In the genomic region with DNA sequence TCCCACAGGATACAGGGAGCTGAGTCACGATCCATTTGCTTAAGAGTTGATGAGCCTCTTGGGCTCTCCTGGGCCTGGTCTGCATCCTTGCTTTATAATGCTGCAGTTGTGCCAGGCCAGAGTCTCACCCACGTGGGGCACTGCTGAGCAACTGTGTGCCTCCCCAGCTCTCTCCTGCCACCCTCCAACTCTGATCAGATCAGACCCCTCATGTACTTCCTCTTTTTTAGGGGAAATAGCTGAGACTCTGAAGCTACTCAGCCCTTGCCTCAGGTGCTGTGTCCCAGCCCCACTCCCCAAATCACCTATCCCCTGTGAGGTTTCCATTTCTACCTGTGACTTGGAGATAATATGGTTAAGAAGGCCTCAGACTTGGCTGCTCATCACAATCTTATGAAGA, we compare ENCODE assay signal across 21 mouse cellular contexts. TPM values are rescaled to one million over a fixed set of nuclear protein-coding genes. Genes with fewer than 3 reads are reported as not detected.
DNase-seq lines count a peak whose midpoint lies in the region; ATAC-seq and TF ChIP-seq lines count a peak whose summit lies in the region.
"Had no signal": no experiment of that assay in that cellular context is flagged by ENCODE, and none has a peak within 500 bp of the region (broad histone marks: within the 10 kb centered on the region; RNA-seq: fewer than 3 reads in every experiment).

No protein-coding gene starts in this region.

- H3K9me3 ChIP-seq in CH12.LX (replicated peaks; ENCODE audit: low read length): no peaks in the 10 kb centered on the region
- no peaks in the 10 kb centered on the region for H3K9me3 ChIP-seq in limb, embryonic 10.5 days (replicated peaks)
- H3K9me3 ChIP-seq: forebrain, embryonic 12.5 days; stomach, embryonic 15.5 days had no signal

- in situ Hi-C loops in CH12.LX (cut with MboI; ENCODE audit: low pct_ligation_motif_present, low pct_unique_long_range_greater_than_20kb, low sequenced_read_pairs): loop anchor here (25.0 kb wide), 1 partner anchor 247 kb away; the partner anchor contains the start of gene Foxi1

- peak; percentile 19 for TF ChIP-seq RAD21 in CH12.LX (IDR thresholded peaks at IDR 0.05; ENCODE audit: low read depth, low read length)

- dilution Hi-C loops in CH12.LX (cut with MboI; ENCODE audit: extremely low pct_ligation_motif_present, extremely low pct_unique_long_range_greater_than_20kb, low sequenced_read_pairs): no loop called here

- ATAC-seq in hematopoietic stem cell, adult 5-6 weeks (replicated peaks in 1 of 2; ENCODE audit: insufficient read depth in 1 of 2, low FRiP score in 2 of 2, low TSS enrichment in 1 of 2, low read depth in 1 of 2, poor library complexity in 2 of 2, severe bottlenecking in 2 of 2): peak; percentile 84 to 88
- ATAC-seq: hindbrain, embryonic 16.5 days; intestine, postnatal 0 days; midbrain, embryonic 16.5 days had no signal

- H3K79me2 ChIP-seq in CH12.LX (replicated peaks; ENCODE audit: control insufficient read depth, extremely low read depth, insufficient read depth, poor library complexity, severe bottlenecking): no peaks in the 10 kb centered on the region

- H3K9ac ChIP-seq in CH12.LX (ENCODE audit: insufficient read depth, low read depth): no peak overlapping the region
- H3K9ac ChIP-seq: forebrain, embryonic 12.5 days; stomach, embryonic 15.5 days had no signal

- no peaks in the 10 kb centered on the region for H3K27me3 ChIP-seq in CH12.LX (replicated peaks)
- H3K27me3 ChIP-seq in limb, embryonic 10.5 days (ENCODE audit: low read depth, poor library complexity, severe bottlenecking): no peaks in the 10 kb centered on the region
- H3K27me3 ChIP-seq: forebrain, embryonic 12.5 days; stomach, embryonic 15.5 days had no signal

- DNase-seq in 416B (ENCODE audit: low read depth) (peak; percentile 67), CH12.LX (ENCODE audit: extremely low read depth) (peak; percentile 58)
- DNase-seq in thymus, postnatal 0 days (ENCODE audit: low spot score): peak; percentile 57
- no peak for DNase-seq in lung, postnatal 36 days
- DNase-seq in layer of hippocampus, postnatal 36 days: no peak
- DNase-seq in limb, embryonic 10.5 days (ENCODE audit: low spot score): no peak
- DNase-seq: cerebellum, adult 11-12 months; cerebellum, postnatal 25 days; gastrocnemius, postnatal 10 days; heart, postnatal 14 days; kidney, postnatal 10 days; lung, adult 2 months; spleen, adult 18-20 months had no signal

- H3K36me3 ChIP-seq in CH12.LX (replicated peaks in 1 of 2; ENCODE audit: control insufficient read depth in 1 of 2, insufficient read depth in 1 of 2, low read length in 1 of 2): no peaks in the 10 kb centered on the region
- no peaks in the 10 kb centered on the region for H3K36me3 ChIP-seq in limb, embryonic 10.5 days
- H3K36me3 ChIP-seq: forebrain, embryonic 12.5 days; stomach, embryonic 15.5 days had no signal

- H3K27ac ChIP-seq in CH12.LX (ENCODE audit: insufficient read depth, low read depth): no peak overlapping the region
- H3K27ac ChIP-seq in limb, embryonic 10.5 days: no peak overlapping the region
- H3K27ac ChIP-seq: forebrain, embryonic 12.5 days; macrophage; stomach, embryonic 15.5 days had no signal

- H3K4me3 ChIP-seq in CH12.LX (replicated peaks in 1 of 3; ENCODE audit: low read depth in 2 of 3, low read length in 2 of 3, poor library complexity in 1 of 3): no peak overlapping the region
- H3K4me3 ChIP-seq in limb, embryonic 10.5 days: no peak overlapping the region
- H3K4me3 ChIP-seq: forebrain, embryonic 12.5 days; stomach, embryonic 15.5 days had no signal

- no peak for TF ChIP-seq POLR2A in CH12.LX (IDR thresholded peaks at IDR 0.05; ENCODE audit: low read depth, low read length)

- peak in 1 of 2 experiments; percentile 59; a peak in 2 of 4 replicates for TF ChIP-seq CTCF in CH12.LX (conservative IDR thresholded peaks at IDR 0.05 in 1 of 2, IDR thresholded peaks at IDR 0.05 in 1 of 2; ENCODE audit: low read depth in 2 of 2, low read length in 2 of 2)

- H3K4me2 ChIP-seq in CH12.LX (ENCODE audit: insufficient read depth, low read depth, poor library complexity, severe bottlenecking): no peak overlapping the region
- H3K4me2 ChIP-seq: forebrain, embryonic 12.5 days; heart, embryonic 11.5 days; stomach, embryonic 15.5 days had no signal

- WGBS in limb, embryonic 10.5 days: 64% methylated on average over 2 of the region's 2 CpGs

- peaks cover 13 to 50% of the 10 kb centered on the region in 2 experiments for H3K4me1 ChIP-seq in CH12.LX (ENCODE audit: control insufficient read depth in 1 of 2, insufficient read depth in 2 of 2)
- peaks cover 19% of the 10 kb centered on the region for H3K4me1 ChIP-seq in limb, embryonic 10.5 days

- no peak for TF ChIP-seq EP300 in CH12.LX (IDR thresholded peaks at IDR 0.05; ENCODE audit: low read length)

TF ChIP-seq in CH12.LX, 34 proteins besides CTCF, POLR2A, EP300 and RAD21:
- peak; percentile 8; the same call in 1 of the 2 replicates for TF ChIP-seq SMC3 (IDR thresholded peaks at IDR 0.05; ENCODE audit: low read depth, low read length)
- no peak for TF ChIP-seq ZKSCAN1 (IDR thresholded peaks at IDR 0.05; ENCODE audit: borderline replicate concordance, low read depth, low read length)

RNA-seq across cellular contexts. Expression of gene Kcnmb1, which starts 2.6 kb away (rescaled TPM):
- total RNA-seq in CH12.LX (2012; rRNA removed) (0.04 TPM in 1 of 2 replicates, not detected in the other), CH12.LX (2014; rRNA removed) (0.09 TPM in 1 of 2 replicates, not detected in the other)
- 0.33 and 0.49 TPM in 2 replicates for polyA plus RNA-seq in CH12.LX (2012; ENCODE audit: insufficient read length, low read depth)
- not detected in 2 replicates for total RNA-seq in hematopoietic stem cell, adult 5-6 weeks (2017)
- 0.23 and 0.34 TPM in 2 replicates for polyA plus RNA-seq in thymus, postnatal 0 days (2015; fragmentation: Nextera tagmentation; extraction: Ambion mirVana)
- under 1 TPM; 0.20 TPM for total RNA-seq in layer of hippocampus, postnatal 36 days (2021)
- 0.10 TPM in 2 replicates for polyA plus RNA-seq in limb, embryonic 10.5 days (2016; fragmentation: Nextera tagmentation; extraction: Ambion mirVana)
- polyA plus RNA-seq: forebrain, embryonic 12.5 days; macrophage had no signal

RNA-seq across cellular contexts. Expression of gene Kcnip1, which starts 27.6 kb away (rescaled TPM):
- total RNA-seq in CH12.LX (2012; rRNA removed) (0.04 TPM in 2 replicates), CH12.LX (2014; rRNA removed) (0.14 TPM in 1 of 2 replicates, not detected in the other)
- polyA plus RNA-seq in CH12.LX (2012; ENCODE audit: insufficient read length, low read depth): 0.17 TPM in 1 of 2 replicates, not detected in the other
- not detected in 2 replicates for total RNA-seq in hematopoietic stem cell, adult 5-6 weeks (2017)
- polyA plus RNA-seq in thymus, postnatal 0 days (2015; fragmentation: Nextera tagmentation; extraction: Ambion mirVana): 0.14 and 0.22 TPM in 2 replicates
- 10 to 100 TPM; 20.6 to 21.0 TPM for total RNA-seq in layer of hippocampus, postnatal 36 days (2021)
- 0.74 and 0.94 TPM in 2 replicates for polyA plus RNA-seq in limb, embryonic 10.5 days (2016; fragmentation: Nextera tagmentation; extraction: Ambion mirVana)
- total RNA-seq: heart, postnatal 14 days had no signal
- polyA plus RNA-seq: macrophage had no signal

Comparison
In these comparisons a context has a peak if more than half of its experiments do, and no peak if none do; other contexts are left out.
1. DNase-seq: peak in 416B (single experiment), CH12.LX (single experiment) and thymus, postnatal 0 days (single experiment); none in lung, postnatal 36 days (single experiment), layer of hippocampus, postnatal 36 days (0 of 2) and limb, embryonic 10.5 days (single experiment).
2. RNA of gene Kcnip1, which starts 27.6 kb away (total RNA-seq): 20.6 to 21.0 TPM in layer of hippocampus, postnatal 36 days; 0.04 to 0.14 TPM in CH12.LX and not detected in hematopoietic stem cell, adult 5-6 weeks; every median in the first group is over 10 times any median in the second.